In the genomic region with DNA sequence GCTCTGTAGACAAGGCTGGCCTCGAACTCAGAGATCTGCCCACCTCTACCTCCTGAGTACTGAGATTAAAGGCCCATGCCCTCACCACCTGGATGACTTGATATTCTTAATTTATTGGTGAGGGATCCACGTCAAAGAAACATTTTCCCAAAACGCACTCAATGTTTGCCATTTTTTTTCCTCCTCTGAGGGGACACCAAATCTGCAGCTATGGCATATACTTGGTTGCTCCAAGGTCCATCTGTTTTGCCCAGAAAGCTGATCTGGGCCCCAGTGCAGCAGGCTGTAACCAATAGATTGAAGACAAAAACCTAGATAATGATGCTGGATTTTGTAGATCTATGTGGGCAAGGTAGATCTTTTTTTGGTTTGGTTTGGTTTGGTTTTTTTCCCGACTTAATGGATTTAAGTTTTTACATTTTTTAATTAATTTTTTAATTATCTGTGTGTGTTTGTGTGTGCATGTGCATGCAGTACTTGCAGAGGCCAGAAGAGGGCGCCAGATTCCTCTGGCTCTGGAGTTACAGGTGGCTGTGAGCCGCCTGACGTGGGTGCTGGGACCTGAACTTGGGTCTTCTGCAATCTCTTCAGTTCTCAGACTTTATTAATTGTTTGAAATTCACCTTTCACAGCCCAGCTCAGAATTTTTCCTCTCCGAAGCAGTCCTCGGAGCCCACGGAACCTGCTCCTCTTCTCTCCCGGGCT, we compare ENCODE assay signal across 16 mouse cellular contexts. TPM values are rescaled to one million over a fixed set of nuclear protein-coding genes. Genes with fewer than 3 reads are reported as not detected.
A peak's percentile ranks its signal among the peaks of the same experiment; 100 is the strongest.
DNase-seq lines count a peak whose midpoint lies in the region; ATAC-seq and TF ChIP-seq lines count a peak whose summit lies in the region.
"Had no signal": no experiment of that assay in that cellular context is flagged by ENCODE, and none has a peak within 500 bp of the region (broad histone marks: within the 10 kb centered on the region; RNA-seq: fewer than 3 reads in every experiment).

No protein-coding gene starts in this region.

- POLR2A ChIA-PET in Patski (lab: Charles Lee) = interaction anchor here (0.8 to 1.7 kb wide), 2 partner anchors 47 to 690 kb away, joined by 3 read pairs; no protein-coding TSS in a partner anchor

- TF ChIP-seq EP300 in stomach, postnatal 0 days (optimal IDR thresholded peaks at IDR 0.05) = no peak

- ATAC-seq in kidney, embryonic 15.5 days (replicated peaks; ENCODE audit: low FRiP score) = no peak
- no peak for ATAC-seq in Patski
- ATAC-seq in stomach, postnatal 0 days (ENCODE audit: low FRiP score, low TSS enrichment) = no peak
- ATAC-seq in kidney, embryonic 16.5 days (ENCODE audit: low FRiP score, low TSS enrichment) = no peak
- ATAC-seq: midbrain, embryonic 13.5 days had no signal

- H3K4me3 ChIP-seq in kidney, adult 2 months (ENCODE audit: insufficient read depth, low read depth, low read length) = no peak overlapping the region
- no peak overlapping the region for H3K4me3 ChIP-seq in kidney, embryonic 15.5 days (replicated peaks)
- H3K4me3 ChIP-seq in spleen, adult 2 months (ENCODE audit: extremely low read depth, insufficient read depth, insufficient read length) = no peak overlapping the region
- no peak overlapping the region for H3K4me3 ChIP-seq in stomach, postnatal 0 days (ENCODE audit: low read depth, low read length)
- no peak overlapping the region for H3K4me3 ChIP-seq in kidney, embryonic 16.5 days (ENCODE audit: low read length)
- H3K4me3 ChIP-seq: erythroblast, embryonic 14.5 days; hindbrain, embryonic 10.5 days; lung, embryonic 15.5 days; midbrain, embryonic 13.5 days; neural tube, embryonic 13.5 days had no signal

- no peaks in the 10 kb centered on the region for H3K4me1 ChIP-seq in kidney, adult 2 months (ENCODE audit: control insufficient read depth, insufficient read depth, low read length)
- 0 out of 2 replicates have a peak, but pooled peaks cover 3% of the 10 kb centered on the region for H3K4me1 ChIP-seq in kidney, embryonic 15.5 days
- peaks cover 4% of the 10 kb centered on the region; the same call in 1 of the 2 replicates for H3K4me1 ChIP-seq in spleen, adult 2 months (ENCODE audit: control insufficient read depth, insufficient read depth, insufficient read length)
- no peaks in the 10 kb centered on the region for H3K4me1 ChIP-seq in stomach, postnatal 0 days (replicated peaks; ENCODE audit: control insufficient read depth, insufficient read depth)
- no peaks in the 10 kb centered on the region for H3K4me1 ChIP-seq in kidney, embryonic 16.5 days (ENCODE audit: insufficient read depth, low read length)
- H3K4me1 ChIP-seq: lung, embryonic 15.5 days; midbrain, embryonic 13.5 days; neural tube, embryonic 13.5 days had no signal

- DNase-seq in kidney, adult 2 months = no peak
- no peak for DNase-seq in spleen, adult 2 months (ENCODE audit: low read depth in 1 of 2, low spot score in 2 of 2)
- DNase-seq in spleen, postnatal 14 days (ENCODE audit: low spot score in 2 of 2) = no peak
- DNase-seq in Patski (ENCODE audit: low read depth, low spot score) = no peak
- no peak for DNase-seq in stomach, postnatal 0 days (ENCODE audit: low spot score)
- no peak for DNase-seq in layer of hippocampus, postnatal 14 days (ENCODE audit: low spot score in 2 of 2)
- DNase-seq: adrenal gland, postnatal 10 days; cerebellum, adult 11 months; kidney, postnatal 14 days had no signal

- H3K27ac ChIP-seq in kidney, adult 2 months (ENCODE audit: insufficient read depth, low read depth, low read length) = no peak overlapping the region
- no peak overlapping the region for H3K27ac ChIP-seq in kidney, embryonic 15.5 days
- no peak overlapping the region for H3K27ac ChIP-seq in spleen, adult 2 months (ENCODE audit: insufficient read depth, low read length)
- no peak overlapping the region for H3K27ac ChIP-seq in stomach, postnatal 0 days (replicated peaks)
- no peak overlapping the region for H3K27ac ChIP-seq in kidney, embryonic 16.5 days (ENCODE audit: low read length)
- H3K27ac ChIP-seq: hindbrain, embryonic 10.5 days; lung, embryonic 15.5 days; midbrain, embryonic 13.5 days; neural tube, embryonic 13.5 days had no signal

- no peak for TF ChIP-seq POLR2A in kidney, adult 2 months (IDR thresholded peaks at IDR 0.05; ENCODE audit: low read depth, low read length)
- TF ChIP-seq POLR2A in spleen, adult 2 months (IDR thresholded peaks at IDR 0.05; ENCODE audit: low read depth, low read length) = no peak

- CTCF ChIA-PET in Patski (lab: Charles Lee) = interaction anchor here (1.4 to 2.1 kb wide), 2 partner anchors 9 to 11 kb away, joined by 4 to 7 read pairs; no protein-coding TSS in a partner anchor

- 86% methylated on average over 11 of the region's 11 CpGs for WGBS in kidney, adult 2 months
- 83% methylated on average over 11 of the region's 11 CpGs for WGBS in kidney, embryonic 15.5 days
- 89% methylated on average over 11 of the region's 11 CpGs for WGBS in spleen, adult 2 months
- WGBS in stomach, postnatal 0 days = 86% methylated on average over 11 of the region's 11 CpGs
- 88% methylated on average over 11 of the region's 11 CpGs for WGBS in kidney, embryonic 16.5 days

- TF ChIP-seq CTCF in kidney, adult 2 months (conservative IDR thresholded peaks at IDR 0.05; ENCODE audit: insufficient read depth, insufficient read length, low read depth, low read length) = peak; percentile 31; the same call in 1 of the 2 replicates
- TF ChIP-seq CTCF in spleen, adult 2 months (IDR thresholded peaks at IDR 0.05; ENCODE audit: extremely low read depth, insufficient read depth, insufficient read length, insufficient replicate concordance) = 0 out of 2 replicates have a peak, but pooled peaks have one; percentile 16
- TF ChIP-seq CTCF in Patski (IDR thresholded peaks at IDR 0.05) = peak; percentile 57
- peak; percentile 51 for TF ChIP-seq CTCF in stomach, postnatal 0 days (IDR thresholded peaks at IDR 0.05; ENCODE audit: low read depth)

- no peak overlapping the region for H3K9ac ChIP-seq in kidney, embryonic 15.5 days
- H3K9ac ChIP-seq in stomach, postnatal 0 days (ENCODE audit: low read length) = no peak overlapping the region
- no peak overlapping the region for H3K9ac ChIP-seq in kidney, embryonic 16.5 days (replicated peaks; ENCODE audit: low read length)
- H3K9ac ChIP-seq: lung, embryonic 15.5 days; midbrain, embryonic 13.5 days; neural tube, embryonic 13.5 days had no signal

- H3K36me3 ChIP-seq in kidney, adult 2 months (ENCODE audit: control insufficient read depth, insufficient read depth, low read length) = no peaks in the 10 kb centered on the region
- H3K36me3 ChIP-seq in kidney, embryonic 15.5 days = no peaks in the 10 kb centered on the region
- H3K36me3 ChIP-seq in spleen, adult 2 months (ENCODE audit: control insufficient read depth, insufficient read depth, low read length) = no peaks in the 10 kb centered on the region
- no peaks in the 10 kb centered on the region for H3K36me3 ChIP-seq in stomach, postnatal 0 days (ENCODE audit: control insufficient read depth, insufficient read depth, low read length)
- no peaks in the 10 kb centered on the region for H3K36me3 ChIP-seq in kidney, embryonic 16.5 days (ENCODE audit: insufficient read depth, low read length)
- H3K36me3 ChIP-seq: hindbrain, embryonic 10.5 days; lung, embryonic 15.5 days; midbrain, embryonic 13.5 days; neural tube, embryonic 13.5 days had no signal

- in situ Hi-C loops in Patski (cut with MboI; ENCODE audit: low pct_unique_long_range_greater_than_20kb) = loop anchor here (5.0 kb wide), 1 partner anchor 41 kb away; no protein-coding TSS in a partner anchor

- H3K27me3 ChIP-seq in kidney, adult 2 months (replicated peaks; ENCODE audit: control insufficient read depth, insufficient read depth, low read length) = no peaks in the 10 kb centered on the region
- H3K27me3 ChIP-seq in kidney, embryonic 15.5 days = no peaks in the 10 kb centered on the region
- no peaks in the 10 kb centered on the region for H3K27me3 ChIP-seq in spleen, adult 2 months (ENCODE audit: control insufficient read depth, insufficient read depth, low read length)
- no peaks in the 10 kb centered on the region for H3K27me3 ChIP-seq in Patski
- H3K27me3 ChIP-seq in stomach, postnatal 0 days (ENCODE audit: control insufficient read depth, insufficient read depth, low read length) = no peaks in the 10 kb centered on the region
- H3K27me3 ChIP-seq in kidney, embryonic 16.5 days (ENCODE audit: insufficient read depth, low read length) = no peaks in the 10 kb centered on the region
- H3K27me3 ChIP-seq: lung, embryonic 15.5 days; neural tube, embryonic 13.5 days had no signal

- no peak overlapping the region for H3K4me2 ChIP-seq in kidney, embryonic 15.5 days
- H3K4me2 ChIP-seq in stomach, postnatal 0 days (replicated peaks; ENCODE audit: low read depth) = no peak overlapping the region
- H3K4me2 ChIP-seq in kidney, embryonic 16.5 days (replicated peaks; ENCODE audit: low read depth, low read length) = no peak overlapping the region
- H3K4me2 ChIP-seq: lung, embryonic 15.5 days; midbrain, embryonic 13.5 days; neural tube, embryonic 13.5 days had no signal

- H3K9me3 ChIP-seq in kidney, embryonic 15.5 days (replicated peaks) = no peaks in the 10 kb centered on the region
- H3K9me3 ChIP-seq in stomach, postnatal 0 days (ENCODE audit: control insufficient read depth, low read length) = no peaks in the 10 kb centered on the region
- no peaks in the 10 kb centered on the region for H3K9me3 ChIP-seq in kidney, embryonic 16.5 days (ENCODE audit: low read length)
- H3K9me3 ChIP-seq: hindbrain, embryonic 10.5 days; lung, embryonic 15.5 days; midbrain, embryonic 13.5 days; neural tube, embryonic 13.5 days had no signal

RNA-seq across cellular contexts. Expression of a gene that starts 48.8 kb away (rescaled TPM):
- 17.4 and 20.2 TPM in 2 replicates for polyA plus RNA-seq in kidney, adult 2 months (2012; rRNA removed)
- 78.6 and 87.4 TPM in 2 replicates for polyA plus RNA-seq in kidney, embryonic 15.5 days (2015; fragmentation: Nextera tagmentation; extraction: Ambion mirVana)
- 8.2 and 9.1 TPM in 2 replicates for polyA plus RNA-seq in spleen, adult 2 months (2012; rRNA removed)
- 630 TPM for polyA plus RNA-seq in Patski (2021)
- polyA plus RNA-seq in stomach, postnatal 0 days (2015; fragmentation: Nextera tagmentation; extraction: Ambion mirVana) = 13.7 and 13.8 TPM in 2 replicates
- 10 to 100 TPM; 22.6 to 25.5 TPM for total RNA-seq in layer of hippocampus, postnatal 14 days (2021)
- polyA plus RNA-seq in kidney, embryonic 16.5 days (2015; fragmentation: Nextera tagmentation; extraction: Ambion mirVana) = 90.6 and 100 TPM in 2 replicates

RNA-seq across cellular contexts. Expression of a gene that starts 54.8 kb away (rescaled TPM):
- 52.3 and 68.0 TPM in 2 replicates for polyA plus RNA-seq in kidney, adult 2 months (2012; rRNA removed)
- polyA plus RNA-seq in kidney, embryonic 15.5 days (2015; fragmentation: Nextera tagmentation; extraction: Ambion mirVana) = 120 and 125 TPM in 2 replicates
- polyA plus RNA-seq in spleen, adult 2 months (2012; rRNA removed) = 40.5 and 74.9 TPM in 2 replicates
- 77.9 TPM for polyA plus RNA-seq in Patski (2021)
- 67.9 and 70.4 TPM in 2 replicates for polyA plus RNA-seq in stomach, postnatal 0 days (2015; fragmentation: Nextera tagmentation; extraction: Ambion mirVana)
- 10 to 100 TPM; 23.5 to 26.5 TPM for total RNA-seq in layer of hippocampus, postnatal 14 days (2021)
- 122 and 128 TPM in 2 replicates for polyA plus RNA-seq in kidney, embryonic 16.5 days (2015; fragmentation: Nextera tagmentation; extraction: Ambion mirVana)
